Mouse (Mus musculus) embryonic facial prominence, embryonic 15.5 days (tissue): ENCODE data around the gene Dapp1. TPM values are rescaled to one million over a fixed set of nuclear protein-coding genes. Genes with fewer than 3 reads are reported as not detected.

Experiments used
- ATAC-seq: fragments of 200-750 bp; cut with Nextera tagmentation; 2 replicates; pipeline ENCODE4 v1.8.0; 2017; ENCODE audit warnings: low read depth, moderate TSS enrichment; ENCODE audit not compliant: insufficient number of reproducible peaks, low FRiP score, low TSS enrichment
- H3K27ac ChIP-seq: fragments of 300-500 bp; sonication (generic); replicated peaks from 2 replicates; pipeline ENCODE4 v1.5.1; 2015; ENCODE audit warnings: mild to moderate bottlenecking, inconsistent platforms
- H3K27me3 ChIP-seq: fragments of 300-500 bp; sonication (generic); 2 replicates; pipeline ENCODE4 v1.6.1; 2015; ENCODE audit warnings: inconsistent platforms
- H3K36me3 ChIP-seq: fragments of 300-500 bp; sonication (generic); 2 replicates; pipeline ENCODE4 v1.6.1; 2015; ENCODE audit warnings: mild to moderate bottlenecking, inconsistent platforms
- H3K4me1 ChIP-seq: fragments of 300-500 bp; sonication (generic); 2 replicates; pipeline ENCODE4 v1.6.1; 2015; ENCODE audit warnings: inconsistent platforms
- H3K4me2 ChIP-seq: fragments of 300-500 bp; sonication (generic); replicated peaks from 2 replicates; pipeline ENCODE4 v1.6.1; 2015; ENCODE audit warnings: mild to moderate bottlenecking, inconsistent platforms
- H3K4me3 ChIP-seq: fragments of 300-500 bp; sonication (generic); replicated peaks from 2 replicates; pipeline ENCODE4 v1.5.1; 2015; ENCODE audit warnings: mild to moderate bottlenecking, inconsistent platforms
- H3K9ac ChIP-seq: fragments of 300-500 bp; sonication (generic); 2 replicates; pipeline ENCODE4 v1.6.1; 2015; ENCODE audit warnings: inconsistent platforms
- H3K9me3 ChIP-seq: fragments of 300-500 bp; sonication (generic); replicated peaks from 2 replicates; pipeline ENCODE4 v1.6.1; 2016; ENCODE audit warnings: inconsistent platforms
- WGBS: fragments of 180-500 bp; shearing (Covaris S2); methylation state at CpG from one replicate; pipeline ENCODE4 v1.1.7; 2015; 5-methylcytosine and 5-hydroxymethylcytosine counted together
- polyA plus RNA-seq: library from polyadenylated mRNA; unstranded; fragments of >200 nt; fragmentation: Nextera tagmentation; extraction: Ambion mirVana; gene quantifications from 2 replicates; pipeline ENCODE4 v1.2.1, GENCODE M21; 2015

Dapp1 gene
- polyA plus RNA-seq, result 11.5 and 15.9 TPM in 2 replicates

- Histone ChIP-seq H3K4me3 (peak within 1 kb of the TSS; percentile 50), H3K9me3 (no peaks in the 10 kb centered on the region), H3K4me1 (peaks cover 6% of the 10 kb centered on the region; the same call in 1 of the 2 replicates), H3K4me2 (peak within 1 kb of the TSS; percentile 73), H3K9ac (peak within 1 kb of the TSS; percentile 42), H3K36me3 (no peaks in the 10 kb centered on the region), H3K27ac (peak within 1 kb of the TSS; percentile 66), H3K27me3 (no peaks in the 10 kb centered on the region)
- 9% methylated on average over 10 of the region's 10 CpGs for WGBS
- ATAC-seq, result peak; percentile 80
Observed at GRCm38 (mm10) chr3:137981382-137981750, at the start of gene Dapp1. Gene Dapp1 (minus strand): TSS chr3:137981545.

- Histone ChIP-seq H3K27ac (no peak overlapping the region), H3K4me2 (no peak overlapping the region), H3K4me3 (no peak overlapping the region), H3K36me3 (no peaks in the 10 kb centered on the region), H3K4me1 (no peaks in the 10 kb centered on the region), H3K27me3 (no peaks in the 10 kb centered on the region), H3K9me3 (no peaks in the 10 kb centered on the region), H3K9ac (no peak overlapping the region)
- ATAC-seq, result no peak
- WGBS, result 83% methylated on average over 6 of the region's 6 CpGs
Observed at GRCm38 (mm10) chr3:138030563-138030962, 49.2 kb upstream of the Dapp1 start.

GRCm38 (mm10) chr3:138029351-138029750 is 48.0 kb upstream of the Dapp1 start:
- 89% methylated on average over 5 of the region's 5 CpGs for WGBS
- Histone ChIP-seq H3K4me1 (no peaks in the 10 kb centered on the region), H3K36me3 (no peaks in the 10 kb centered on the region), H3K4me3 (no peak overlapping the region), H3K27ac (no peak overlapping the region), H3K27me3 (no peaks in the 10 kb centered on the region), H3K9me3 (no peaks in the 10 kb centered on the region), H3K4me2 (no peak overlapping the region), H3K9ac (no peak overlapping the region)
- ATAC-seq, result no peak

- Histone ChIP-seq H3K4me3 (no peak overlapping the region), H3K9me3 (no peaks in the 10 kb centered on the region), H3K4me1 (no peaks in the 10 kb centered on the region), H3K9ac (no peak overlapping the region), H3K36me3 (no peaks in the 10 kb centered on the region), H3K27me3 (no peaks in the 10 kb centered on the region), H3K27ac (no peak overlapping the region), H3K4me2 (no peak overlapping the region)
- 71% methylated on average over 5 of the region's 5 CpGs for WGBS
- no peak for ATAC-seq
Observed at GRCm38 (mm10) chr3:138027575-138028362, 46.4 kb upstream of the Dapp1 start.

GRCm38 (mm10) chr3:138026286-138026685 is 44.9 kb upstream of the Dapp1 start:
- Histone ChIP-seq H3K4me1 (no peaks in the 10 kb centered on the region), H3K27me3 (no peaks in the 10 kb centered on the region), H3K27ac (no peak overlapping the region), H3K36me3 (no peaks in the 10 kb centered on the region), H3K4me3 (no peak overlapping the region), H3K4me2 (no peak overlapping the region), H3K9me3 (no peaks in the 10 kb centered on the region), H3K9ac (no peak overlapping the region)
- ATAC-seq, result no peak
- 66% methylated on average over 10 of the region's 10 CpGs for WGBS

- WGBS, result 85% methylated on average over 4 of the region's 4 CpGs
Observed at GRCm38 (mm10) chr3:138022651-138023050, 41.3 kb upstream of the Dapp1 start.

GRCm38 (mm10) chr3:138022003-138022402 is 40.7 kb upstream of the Dapp1 start:
- Histone ChIP-seq H3K9me3 (no peaks in the 10 kb centered on the region), H3K36me3 (no peaks in the 10 kb centered on the region), H3K4me3 (no peak overlapping the region), H3K4me1 (no peaks in the 10 kb centered on the region), H3K27me3 (no peaks in the 10 kb centered on the region), H3K4me2 (no peak overlapping the region), H3K27ac (no peak overlapping the region), H3K9ac (no peak overlapping the region)
- 74% methylated on average over 4 of the region's 4 CpGs for WGBS
- ATAC-seq, result no peak

More at GRCm38 (mm10) chr3:138022651-138023050, 41.3 kb upstream of the Dapp1 start:
- H3K4me3 ChIP-seq, result no peak overlapping the region
- H3K4me2 ChIP-seq, result no peak overlapping the region
- H3K36me3 ChIP-seq, result no peaks in the 10 kb centered on the region
- H3K27ac ChIP-seq, result no peak overlapping the region
- no peaks in the 10 kb centered on the region for H3K9me3 ChIP-seq
- no peaks in the 10 kb centered on the region for H3K27me3 ChIP-seq
- no peak for ATAC-seq
- H3K4me1 ChIP-seq, result no peaks in the 10 kb centered on the region
- H3K9ac ChIP-seq, result no peak overlapping the region

- Histone ChIP-seq H3K4me2 (no peak overlapping the region), H3K9ac (no peak overlapping the region), H3K4me3 (no peak overlapping the region), H3K27me3 (no peaks in the 10 kb centered on the region), H3K27ac (no peak overlapping the region), H3K4me1 (peaks cover 2% of the 10 kb centered on the region; the same call in 1 of the 2 replicates), H3K36me3 (no peaks in the 10 kb centered on the region), H3K9me3 (no peaks in the 10 kb centered on the region)
- no peak for ATAC-seq
- WGBS, result 75% methylated on average over 12 of the region's 12 CpGs
Observed at GRCm38 (mm10) chr3:138016810-138017209, 35.5 kb upstream of the Dapp1 start.

GRCm38 (mm10) chr3:138014725-138015124 is 33.4 kb upstream of the Dapp1 start:
- Histone ChIP-seq H3K9ac (no peak overlapping the region), H3K27ac (no peak overlapping the region), H3K4me3 (no peak overlapping the region), H3K9me3 (no peaks in the 10 kb centered on the region), H3K4me1 (peaks cover 4% of the 10 kb centered on the region; the same call in 1 of the 2 replicates), H3K27me3 (no peaks in the 10 kb centered on the region), H3K36me3 (no peaks in the 10 kb centered on the region), H3K4me2 (no peak overlapping the region)
- WGBS, result 75% methylated on average over 2 of the region's 2 CpGs
- no peak for ATAC-seq

GRCm38 (mm10) chr3:138012351-138012750 is 31.0 kb upstream of the Dapp1 start:
- Histone ChIP-seq H3K27me3 (no peaks in the 10 kb centered on the region), H3K27ac (no peak overlapping the region), H3K4me1 (peaks cover 4% of the 10 kb centered on the region; the same call in 1 of the 2 replicates), H3K4me3 (no peak overlapping the region), H3K4me2 (no peak overlapping the region), H3K9ac (no peak overlapping the region), H3K36me3 (no peaks in the 10 kb centered on the region), H3K9me3 (no peaks in the 10 kb centered on the region)
- no peak for ATAC-seq
- 32% methylated on average over 4 of the region's 4 CpGs for WGBS

- H3K4me3 ChIP-seq, result no peak overlapping the region
Observed at GRCm38 (mm10) chr3:138008152-138008551, 26.8 kb upstream of the Dapp1 start.

GRCm38 (mm10) chr3:138006896-138007295 is 25.6 kb upstream of the Dapp1 start:
- no peak for ATAC-seq
- no peak overlapping the region for H3K27ac ChIP-seq
- no peaks in the 10 kb centered on the region for H3K9me3 ChIP-seq
- 28% methylated on average over 3 of the region's 3 CpGs for WGBS
- H3K27me3 ChIP-seq, result no peaks in the 10 kb centered on the region
- peaks cover 7% of the 10 kb centered on the region; the same call in 1 of the 2 replicates for H3K4me1 ChIP-seq
- no peaks in the 10 kb centered on the region for H3K36me3 ChIP-seq
- H3K4me2 ChIP-seq, result no peak overlapping the region
- H3K9ac ChIP-seq, result no peak overlapping the region
- H3K4me3 ChIP-seq, result no peak overlapping the region

More at GRCm38 (mm10) chr3:138008152-138008551, 26.8 kb upstream of the Dapp1 start:
- H3K9me3 ChIP-seq, result no peaks in the 10 kb centered on the region
- no peak overlapping the region for H3K4me2 ChIP-seq
- H3K27me3 ChIP-seq, result no peaks in the 10 kb centered on the region
- H3K27ac ChIP-seq, result no peak overlapping the region
- H3K4me1 ChIP-seq, result peaks cover 9% of the 10 kb centered on the region; the same call in 1 of the 2 replicates
- ATAC-seq, result no peak
- 49% methylated on average over 6 of the region's 6 CpGs for WGBS
- H3K36me3 ChIP-seq, result no peaks in the 10 kb centered on the region
- H3K9ac ChIP-seq, result no peak overlapping the region
